Mouse (Mus musculus): ENCODE data around the gene Rgs7.
A peak's percentile ranks its signal among the peaks of the same experiment; 100 is the strongest.

The Rgs7 gene

GRCm38 (mm10) chr1:175178733-175179132 lies 313.6 kb downstream of the Rgs7 start:
- no peak for DNase-seq (ENCODE audit: low read depth, low spot score)

GRCm38 (mm10) chr1:175174918-175175675 lies 317.2 kb downstream of the Rgs7 start:
- DNase-seq (ENCODE audit: low read depth, low spot score), result peak; percentile 60

GRCm38 (mm10) chr1:175155469-175155868 lies 336.8 kb downstream of the Rgs7 start:
- DNase-seq (ENCODE audit: low read depth, low spot score), result peak; percentile 49

GRCm38 (mm10) chr1:175143051-175143450 lies 349.2 kb downstream of the Rgs7 start:
- DNase-seq (ENCODE audit: low read depth, low spot score), result peak; percentile 78

- peak; percentile 89 for DNase-seq (ENCODE audit: low read depth, low spot score)
Observed at GRCm38 (mm10) chr1:175128525-175128924, 363.8 kb downstream of the Rgs7 start.

- no peak for DNase-seq (ENCODE audit: low read depth, low spot score)
Observed at GRCm38 (mm10) chr1:175124416-175124815, 367.9 kb downstream of the Rgs7 start.

GRCm38 (mm10) chr1:175118904-175119555 lies 373.3 kb downstream of the Rgs7 start:
- DNase-seq (ENCODE audit: low read depth, low spot score), result peak; percentile 41

- DNase-seq (ENCODE audit: low read depth, low spot score), result peak; percentile 80
Observed at GRCm38 (mm10) chr1:175108270-175108860, 383.9 kb downstream of the Rgs7 start.

GRCm38 (mm10) chr1:175106315-175106714 lies 386.0 kb downstream of the Rgs7 start:
- DNase-seq (ENCODE audit: low read depth, low spot score), result no peak

GRCm38 (mm10) chr1:175105426-175105825 lies 386.9 kb downstream of the Rgs7 start:
- DNase-seq (ENCODE audit: low read depth, low spot score), result no peak

- DNase-seq (ENCODE audit: low read depth, low spot score), result no peak
Observed at GRCm38 (mm10) chr1:175097014-175097413, 395.3 kb downstream of the Rgs7 start.

GRCm38 (mm10) chr1:175082104-175082503 lies 410.2 kb downstream of the Rgs7 start:
- DNase-seq (ENCODE audit: low read depth, low spot score), result no peak

- DNase-seq (ENCODE audit: low read depth, low spot score), result no peak
Observed at GRCm38 (mm10) chr1:175079819-175080608, 412.3 kb downstream of the Rgs7 start.

GRCm38 (mm10) chr1:175073500-175074232 lies 418.6 kb downstream of the Rgs7 start:
- no peak for DNase-seq (ENCODE audit: low read depth, low spot score)

- DNase-seq (ENCODE audit: low read depth, low spot score), result peak; percentile 73
Observed at GRCm38 (mm10) chr1:175069758-175070290, 422.5 kb downstream of the Rgs7 start.

- DNase-seq (ENCODE audit: low read depth, low spot score), result peak; percentile 58
Observed at GRCm38 (mm10) chr1:175049121-175049520, 443.2 kb downstream of the Rgs7 start.

- DNase-seq (ENCODE audit: low read depth, low spot score), result peak; percentile 80
Observed at GRCm38 (mm10) chr1:175041167-175041817, 451.0 kb downstream of the Rgs7 start.

- DNase-seq (ENCODE audit: low read depth, low spot score), result no peak
Observed at GRCm38 (mm10) chr1:175040038-175040437, 452.3 kb downstream of the Rgs7 start.

GRCm38 (mm10) chr1:175039567-175039966 lies 452.7 kb downstream of the Rgs7 start:
- no peak for DNase-seq (ENCODE audit: low read depth, low spot score)

GRCm38 (mm10) chr1:175035461-175035860 lies 456.8 kb downstream of the Rgs7 start:
- no peak for DNase-seq (ENCODE audit: low read depth, low spot score)

Data from brain, adult 2 months (tissue).